Mouse (Mus musculus) CH12.LX (cell line): Measurements from ENCODE around the gene Srp14. TPM values are rescaled to one million over a fixed set of nuclear protein-coding genes. Genes with fewer than 3 reads are reported as not detected.
A peak's percentile ranks its signal among the peaks of the same experiment; 100 is the strongest.

Source experiments
- DNase-seq: peaks from one replicate; pipeline ENCODE4 v3.0.0-alpha.2; 2013; ENCODE audit errors: extremely low read depth
- H3K27ac ChIP-seq: 2 replicates; pipeline ENCODE4 v1.5.1; 2012; ENCODE audit warnings: low read depth, mild to moderate bottlenecking, control low read depth, moderate library complexity; ENCODE audit not compliant: insufficient read depth
- H3K27me3 ChIP-seq: replicated peaks from 2 replicates; pipeline ENCODE3; 2012; ENCODE audit warnings: inconsistent platforms
- H3K36me3 ChIP-seq, 2 experiments: replicated peaks in 1 of 2; 2 replicates each; pipeline versions ENCODE3 to v1.6.1; 2012; ENCODE audit warnings: inconsistent platforms in 1 of 2, low read length in 1 of 2, mild to moderate bottlenecking in 1 of 2, mixed read lengths in 1 of 2, moderate library complexity in 1 of 2; ENCODE audit not compliant: control insufficient read depth in 1 of 2, insufficient read depth in 1 of 2
- H3K4me1 ChIP-seq, 2 experiments: 2 replicates each; pipeline ENCODE4 v1.6.1; 2012; ENCODE audit warnings: inconsistent platforms in 1 of 2, moderate library complexity in 1 of 2; ENCODE audit not compliant: insufficient read depth in 2 of 2, control insufficient read depth in 1 of 2
- H3K4me2 ChIP-seq: 2 replicates; pipeline ENCODE4 v1.6.1; 2012; ENCODE audit warnings: low read depth, mild to moderate bottlenecking, control low read depth; ENCODE audit not compliant: poor library complexity, insufficient read depth, severe bottlenecking
- H3K4me3 ChIP-seq, 3 experiments: fragments of 150-350 bp in 1 of 3; sonication (generic) in 1 of 3; replicated peaks in 1 of 3; 2 replicates each; pipeline versions ENCODE3 to v1.5.1; 2011 to 2012; ENCODE audit warnings: low read depth in 2 of 3, low read length in 2 of 3, mild to moderate bottlenecking in 2 of 3, moderate library complexity in 2 of 3, control low read depth in 1 of 3, improper control_type of control experiment in 1 of 3, inconsistent platforms in 1 of 3, mixed read lengths in 1 of 3; ENCODE audit not compliant: poor library complexity in 1 of 3
- H3K79me2 ChIP-seq: replicated peaks from 2 replicates; pipeline ENCODE4 v1.6.1; 2012; ENCODE audit warnings: mild to moderate bottlenecking, moderate library complexity; ENCODE audit not compliant: control insufficient read depth, poor library complexity, insufficient read depth, severe bottlenecking; ENCODE audit errors: extremely low read depth
- H3K9ac ChIP-seq: 2 replicates; pipeline ENCODE4 v1.6.1; 2012; ENCODE audit warnings: low read depth, mild to moderate bottlenecking, control low read depth, moderate library complexity; ENCODE audit not compliant: insufficient read depth
- H3K9me3 ChIP-seq: replicated peaks from 2 replicates; pipeline ENCODE3; 2012; ENCODE audit warnings: low read length, inconsistent platforms, mixed read lengths
- CTCF ChIP-seq, 2 experiments: IDR thresholded peaks in 1 of 2; conservative IDR thresholded peaks in 1 of 2; 2 replicates each; pipeline ENCODE4 v1.5.1; 2011 to 2012; ENCODE audit warnings: low read depth in 2 of 2, low read length in 2 of 2, improper control_type of control experiment in 1 of 2, inconsistent platforms in 1 of 2, mild to moderate bottlenecking in 1 of 2, moderate library complexity in 1 of 2
- E2F4 ChIP-seq: IDR thresholded peaks from 2 replicates; pipeline ENCODE4 v1.6.1; 2011; ENCODE audit warnings: low read depth, low read length, improper control_type of control experiment; ENCODE audit not compliant: insufficient replicate concordance
- ETS1 ChIP-seq: conservative IDR thresholded peaks from 2 replicates; pipeline ENCODE4 v1.6.1; 2012; ENCODE audit warnings: low read depth, mild to moderate bottlenecking, inconsistent platforms, low read length, improper control_type of control experiment, moderate library complexity
- GABPA ChIP-seq: IDR thresholded peaks from 2 replicates; pipeline ENCODE4 v1.6.1; 2012; ENCODE audit warnings: low read depth, low read length, improper control_type of control experiment, inconsistent platforms; ENCODE audit not compliant: insufficient replicate concordance
- HCFC1 ChIP-seq: IDR thresholded peaks from 2 replicates; pipeline ENCODE4 v1.6.1; 2012; ENCODE audit warnings: low read depth, mild to moderate bottlenecking, inconsistent platforms, low read length, improper control_type of control experiment
- JUN ChIP-seq: IDR thresholded peaks from 2 replicates; pipeline ENCODE4 v1.6.1; 2011; ENCODE audit warnings: low read depth, mild to moderate bottlenecking, low read length, improper control_type of control experiment, moderate library complexity; ENCODE audit not compliant: insufficient read depth
- KAT2A ChIP-seq: IDR thresholded peaks from 2 replicates; pipeline ENCODE4 v1.6.1; 2012; ENCODE audit warnings: low read length, improper control_type of control experiment, inconsistent platforms; ENCODE audit not compliant: insufficient replicate concordance
- MAX ChIP-seq: IDR thresholded peaks from 2 replicates; pipeline ENCODE4 v1.6.1; 2011; ENCODE audit warnings: low read length, improper control_type of control experiment
- MAZ ChIP-seq: IDR thresholded peaks from 2 replicates; pipeline ENCODE4 v1.6.1; 2012; ENCODE audit warnings: low read depth, mild to moderate bottlenecking, inconsistent platforms, low read length, improper control_type of control experiment, moderate library complexity
- MXI1 ChIP-seq: IDR thresholded peaks from 2 replicates; pipeline ENCODE4 v1.6.1; 2011; ENCODE audit warnings: mild to moderate bottlenecking, low read depth, low read length, improper control_type of control experiment
- MYC ChIP-seq: IDR thresholded peaks from 2 replicates; pipeline ENCODE4 v1.6.1; 2011; ENCODE audit warnings: low read depth, mild to moderate bottlenecking, improper control_type of control experiment, low read length
- PAX5 ChIP-seq: IDR thresholded peaks from 2 replicates; pipeline ENCODE4 v1.6.1; 2012; ENCODE audit warnings: low read length, inconsistent platforms, mixed read lengths
- POLR2A ChIP-seq: IDR thresholded peaks from 2 replicates; pipeline ENCODE4 v1.6.1; 2011; ENCODE audit warnings: low read depth, mild to moderate bottlenecking, improper control_type of control experiment, low read length
- POLR2AphosphoS2 ChIP-seq: IDR thresholded peaks from 2 replicates; pipeline ENCODE4 v1.6.1; 2011; ENCODE audit warnings: low read depth, low read length, improper control_type of control experiment
- RAD21 ChIP-seq: IDR thresholded peaks from 2 replicates; pipeline ENCODE4 v1.6.1; 2011; ENCODE audit warnings: low read depth, mild to moderate bottlenecking, low read length, improper control_type of control experiment, moderate library complexity
- SMC3 ChIP-seq: IDR thresholded peaks from 2 replicates; pipeline ENCODE4 v1.6.1; 2011; ENCODE audit warnings: low read depth, low read length, improper control_type of control experiment
- TBP ChIP-seq: conservative IDR thresholded peaks from 2 replicates; pipeline ENCODE4 v1.6.1; 2011; ENCODE audit warnings: low read depth, low read length, improper control_type of control experiment
- USF1 ChIP-seq: IDR thresholded peaks from 2 replicates; pipeline ENCODE4 v1.6.1; 2014; ENCODE audit warnings: low read depth, mild to moderate bottlenecking, inconsistent platforms, low read length, improper control_type of control experiment
- ZKSCAN1 ChIP-seq: IDR thresholded peaks from 2 replicates; pipeline ENCODE4 v1.6.1; 2012; ENCODE audit warnings: low read depth, inconsistent platforms, low read length, improper control_type of control experiment, borderline replicate concordance
- dilution Hi-C: fragments of 300-500 bp; cut with MboI; formaldehyde crosslinking; loops from 2 replicates; pipeline ENCODE4 v1.14.3; 2020; ENCODE audit warnings: low sequenced_read_pairs; ENCODE audit not compliant: extremely low pct_unique_long_range_greater_than_20kb, extremely low pct_ligation_motif_present
- in situ Hi-C: fragments of 300-500 bp; cut with MboI; formaldehyde crosslinking; loops from 3 replicates; pipeline ENCODE4 v1.14.3; 2019; ENCODE audit warnings: low sequenced_read_pairs, low pct_ligation_motif_present, low pct_unique_long_range_greater_than_20kb, mixed read lengths
- polyA plus RNA-seq: library from polyadenylated mRNA; unstranded; fragments of >175 nt; gene quantifications from 2 replicates; pipeline ENCODE4 v1.2.1, GENCODE M21; 2012; ENCODE audit warnings: low read depth; ENCODE audit not compliant: insufficient read length
- total RNA-seq, 2 experiments: library from RNA; depleted of rRNA; stranded (reverse); fragments of 300-350 nt in 1 of 2; fragments of >200 nt in 1 of 2; gene quantifications; 2 replicates each; pipeline ENCODE4 v1.2.3; 2012 to 2014

Gene Srp14
- total and polyA plus RNA-seq, 3 experiments: 139 to 215 (median 151) TPM

GRCm38 (mm10) chr2:118466601-118467000 is 12.9 kb downstream of the Srp14 start:
- no peaks in the 10 kb centered on the region for H3K9me3 ChIP-seq
- H3K4me1 ChIP-seq: no peaks in the 10 kb centered on the region
- H3K27ac ChIP-seq: no peak overlapping the region
- TF ChIP-seq RAD21 (peak; percentile 38), SMC3 (peak; percentile 40), CTCF (conservative IDR thresholded peaks at IDR 0.05 in 1 of 2, IDR thresholded peaks at IDR 0.05 in 1 of 2; ENCODE audit: low read depth in 2 of 2, low read length in 2 of 2) (peak in 1 of 2 experiments; percentile 49; a peak in 2 of 4 replicates), ETS1 (no peak)
- DNase-seq: peak; percentile 29
- H3K4me2 ChIP-seq: no peak overlapping the region
- peaks cover 58 to 94% of the 10 kb centered on the region in 2 experiments for H3K36me3 ChIP-seq
- H3K27me3 ChIP-seq: no peaks in the 10 kb centered on the region
- H3K79me2 ChIP-seq: no peaks in the 10 kb centered on the region
- H3K9ac ChIP-seq: no peak overlapping the region
- in situ Hi-C loops (no loop called here), dilution Hi-C loops (no loop called here)
- H3K4me3 ChIP-seq: no peak overlapping the region

- H3K27me3 ChIP-seq: no peaks in the 10 kb centered on the region
- peaks cover 59 to 94% of the 10 kb centered on the region in 2 experiments for H3K36me3 ChIP-seq
- TF ChIP-seq E2F4 (no peak), POLR2AphosphoS2 (no peak), ZKSCAN1 (no peak), JUN (no peak), GABPA (no peak), MAX (no peak), USF1 (no peak), MYC (no peak), MXI1 (no peak), POLR2A (no peak), TBP (no peak), PAX5 (no peak)
- in situ Hi-C loops: no loop called here
- no peaks in the 10 kb centered on the region for H3K9me3 ChIP-seq
- dilution Hi-C loops: no loop called here
- no peak overlapping the region for H3K4me2 ChIP-seq
- H3K4me1 ChIP-seq: no peaks in the 10 kb centered on the region
- H3K79me2 ChIP-seq: no peaks in the 10 kb centered on the region
- H3K27ac ChIP-seq: no peak overlapping the region
- no peak overlapping the region for H3K4me3 ChIP-seq
- DNase-seq: no peak
- no peak overlapping the region for H3K9ac ChIP-seq
Measured at GRCm38 (mm10) chr2:118465894-118466293, 13.6 kb downstream of the Srp14 start.

GRCm38 (mm10) chr2:118464450-118464849 is 15.1 kb downstream of the Srp14 start:
- H3K9ac ChIP-seq: no peak overlapping the region
- H3K4me1 ChIP-seq: no peaks in the 10 kb centered on the region
- no peaks in the 10 kb centered on the region for H3K79me2 ChIP-seq
- no peaks in the 10 kb centered on the region for H3K27me3 ChIP-seq
- no peaks in the 10 kb centered on the region for H3K9me3 ChIP-seq
- H3K36me3 ChIP-seq: peaks cover 59 to 94% of the 10 kb centered on the region in 2 experiments
- no peak overlapping the region for H3K4me2 ChIP-seq
- no peak for TF ChIP-seq CTCF (conservative IDR thresholded peaks at IDR 0.05 in 1 of 2, IDR thresholded peaks at IDR 0.05 in 1 of 2; ENCODE audit: low read depth in 2 of 2, low read length in 2 of 2)
- TF ChIP-seq KAT2A: no peak
- TF ChIP-seq HCFC1: no peak
- no peak for TF ChIP-seq MAZ
- TF ChIP-seq GABPA: no peak
- in situ Hi-C loops (no loop called here), dilution Hi-C loops (no loop called here)
- DNase-seq: no peak
- H3K4me3 ChIP-seq: no peak overlapping the region
- no peak overlapping the region for H3K27ac ChIP-seq
